ENCODE assay signal across 9 mouse cellular contexts in genomic region chr11:49931853-49932252, GRCm38 (mm10). TPM values are rescaled to one million over a fixed set of nuclear protein-coding genes. Genes with fewer than 3 reads are reported as not detected.
DNase-seq lines count a peak whose midpoint lies in the region; ATAC-seq lines count a peak whose summit lies in the region.
"Had no signal": no experiment of that assay in that cellular context is flagged by ENCODE, and none has a peak within 500 bp of the region (broad histone marks: within the 10 kb centered on the region; RNA-seq: fewer than 3 reads in every experiment).

No protein-coding gene starts in this region.

- H3K9ac ChIP-seq in heart, embryonic 12.5 days, result no peak overlapping the region

- WGBS in heart, embryonic 12.5 days, result 12% methylated on average over 7 of the region's 7 CpGs

- H3K27me3 ChIP-seq in heart, embryonic 12.5 days (replicated peaks), result peaks cover 46% of the 10 kb centered on the region

- no peak overlapping the region for H3K4me3 ChIP-seq in heart, embryonic 12.5 days

- H3K36me3 ChIP-seq in heart, embryonic 12.5 days, result no peaks in the 10 kb centered on the region

- peaks cover 27% of the 10 kb centered on the region for H3K4me1 ChIP-seq in heart, embryonic 12.5 days (replicated peaks)

- H3K9me3 ChIP-seq in heart, embryonic 12.5 days (replicated peaks), result no peaks in the 10 kb centered on the region

- no peak for DNase-seq in heart, postnatal 4 days
- peak; percentile 30 for DNase-seq in adrenal gland, postnatal 10 days
- DNase-seq in forelimb bud, embryonic 11.5 days (ENCODE audit: low read depth, low spot score), result peak; percentile 37
- peak; percentile 91 for DNase-seq in mesoderm, embryonic 11.5 days (ENCODE audit: low read depth, low spot score)
- DNase-seq in gastrocnemius, adult 18-20 months (ENCODE audit: low spot score), result no peak
- no peak for DNase-seq in urinary bladder, postnatal 10 days (ENCODE audit: low spot score)
- no peak for DNase-seq in urinary bladder, postnatal 25 days (ENCODE audit: low spot score)

- H3K27ac ChIP-seq in heart, embryonic 12.5 days (ENCODE audit: poor library complexity, severe bottlenecking), result no peak overlapping the region

- no peak overlapping the region for H3K4me2 ChIP-seq in heart, embryonic 12.5 days

- ATAC-seq in heart, embryonic 12.5 days (ENCODE audit: insufficient number of reproducible peaks, low FRiP score), result 0 out of 2 replicates have a peak, but pooled peaks have one; percentile 42

RNA-seq across cellular contexts. Expression of gene Rasgef1c, which starts 30.2 kb away (rescaled TPM):
- 0.18 and 0.19 TPM in 2 replicates for polyA plus RNA-seq in heart, embryonic 12.5 days (2016; fragmentation: Nextera tagmentation; extraction: Ambion mirVana)
- not detected for total RNA-seq in heart, postnatal 4 days (2021)
- total RNA-seq in adrenal gland, postnatal 10 days (2021), result 1 to 10 TPM; 1.4 to 1.8 TPM
- under 1 TPM; 0.14 to 0.33 TPM for total RNA-seq in gastrocnemius, adult 18-20 months (2021)
- total RNA-seq: CH12.LX had no signal

Comparison
In these comparisons a context has a peak if more than half of its experiments do, and no peak if none do; other contexts are left out.
1. DNase-seq: peak in adrenal gland, postnatal 10 days (single experiment), forelimb bud, embryonic 11.5 days (single experiment) and mesoderm, embryonic 11.5 days (single experiment); none in heart, postnatal 4 days (single experiment), gastrocnemius, adult 18-20 months (single experiment), urinary bladder, postnatal 10 days (single experiment) and urinary bladder, postnatal 25 days (single experiment).